Mouse (Mus musculus) limb, embryonic 10.5 days (tissue): ENCODE measurements around the gene Tmem135. TPM values are rescaled to one million over a fixed set of nuclear protein-coding genes. Genes with fewer than 3 reads are reported as not detected.

ENCODE experiments used
- DNase-seq: peaks from one replicate; pipeline ENCODE4 v3.0.0-alpha.2; 2017; ENCODE audit warnings: low spot score
- H3K27ac ChIP-seq: fragments of 300-500 bp; sonication (generic); 2 replicates; pipeline ENCODE4 v1.5.1; 2016; ENCODE audit warnings: mild to moderate bottlenecking
- H3K27me3 ChIP-seq: fragments of 300-500 bp; sonication (generic); 2 replicates; pipeline ENCODE4 v1.6.1; 2016; ENCODE audit warnings: low read depth, mild to moderate bottlenecking; ENCODE audit not compliant: poor library complexity, severe bottlenecking
- H3K36me3 ChIP-seq: fragments of 300-500 bp; sonication (generic); 2 replicates; pipeline ENCODE4 v1.6.1; 2016; ENCODE audit warnings: mild to moderate bottlenecking, moderate library complexity
- H3K4me1 ChIP-seq: fragments of 300-500 bp; sonication (generic); 2 replicates; pipeline ENCODE4 v1.6.1; 2016
- H3K4me3 ChIP-seq: fragments of 300-500 bp; sonication (generic); 2 replicates; pipeline ENCODE4 v1.5.1; 2016; ENCODE audit warnings: mild to moderate bottlenecking, moderate library complexity
- H3K9me3 ChIP-seq: fragments of 300-500 bp; sonication (generic); replicated peaks from 2 replicates; pipeline ENCODE4 v1.6.1; 2016; ENCODE audit warnings: mild to moderate bottlenecking
- WGBS: fragments of 180-500 bp; shearing (Covaris S2); methylation state at CpG from one replicate; pipeline ENCODE4 v1.1.7; 2016; 5-methylcytosine and 5-hydroxymethylcytosine counted together
- polyA plus RNA-seq: library from polyadenylated mRNA; unstranded; fragments of >200 nt; fragmentation: Nextera tagmentation; extraction: Ambion mirVana; gene quantifications from 2 replicates; pipeline ENCODE4 v1.2.1, GENCODE M21; 2016

Gene Tmem135
- polyA plus RNA-seq, 1 experiment from 2014 or later = 16.1 TPM

DNA sequence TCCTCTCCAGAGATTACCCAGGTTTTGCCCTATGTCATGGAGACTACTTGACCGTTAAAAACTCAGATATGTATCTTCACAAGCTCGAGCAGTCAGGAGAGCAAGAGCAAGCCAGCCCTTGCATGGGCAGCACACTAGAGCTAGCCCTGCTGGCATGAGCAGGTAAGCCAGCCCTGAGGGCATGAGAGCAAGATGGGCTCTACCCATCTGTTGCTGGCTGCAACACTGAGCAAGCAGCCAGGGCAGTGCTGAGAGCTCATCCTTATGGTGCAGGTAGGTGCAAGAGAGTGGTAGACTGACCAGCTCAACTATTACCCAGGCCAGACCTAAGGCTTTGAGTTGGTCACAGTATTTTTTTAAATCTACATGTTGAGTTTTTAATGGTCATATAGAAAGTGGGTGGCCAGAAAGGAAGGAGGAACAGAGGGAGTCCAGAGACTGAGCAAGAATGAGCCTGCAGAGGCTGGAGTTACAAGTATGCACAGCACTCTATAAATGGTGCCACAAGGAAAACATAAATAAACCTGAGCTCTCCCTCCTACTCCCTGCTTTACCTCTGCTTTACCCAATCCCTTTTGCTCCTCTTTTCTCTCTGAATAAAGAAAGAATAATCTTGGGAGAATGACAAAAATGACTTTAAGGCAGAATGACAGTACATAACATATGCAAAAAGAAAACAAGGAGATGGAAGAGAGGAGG lies 156.9 kb downstream of the Tmem135 start:
- H3K9me3 ChIP-seq = no peaks in the 10 kb centered on the region
- 94% methylated on average over 2 of the region's 2 CpGs for WGBS
- H3K4me3 ChIP-seq = no peak overlapping the region
- H3K27me3 ChIP-seq = 0 out of 2 replicates have a peak, but pooled peaks cover 8% of the 10 kb centered on the region
- H3K4me1 ChIP-seq = peaks cover 17% of the 10 kb centered on the region
- H3K36me3 ChIP-seq = no peaks in the 10 kb centered on the region
- no peak overlapping the region for H3K27ac ChIP-seq
- no peak for DNase-seq

- 91% methylated on average over 4 of the region's 4 CpGs for WGBS
- H3K4me1 ChIP-seq = peaks cover 13% of the 10 kb centered on the region
- DNase-seq = no peak
- no peak overlapping the region for H3K27ac ChIP-seq
- no peaks in the 10 kb centered on the region for H3K9me3 ChIP-seq
- H3K36me3 ChIP-seq = no peaks in the 10 kb centered on the region
- no peak overlapping the region for H3K4me3 ChIP-seq
- H3K27me3 ChIP-seq = 0 out of 2 replicates have a peak, but pooled peaks cover 8% of the 10 kb centered on the region
Observed at GRCm38 (mm10) chr7:89242565-89242964, 161.5 kb downstream of the Tmem135 start.

DNA sequence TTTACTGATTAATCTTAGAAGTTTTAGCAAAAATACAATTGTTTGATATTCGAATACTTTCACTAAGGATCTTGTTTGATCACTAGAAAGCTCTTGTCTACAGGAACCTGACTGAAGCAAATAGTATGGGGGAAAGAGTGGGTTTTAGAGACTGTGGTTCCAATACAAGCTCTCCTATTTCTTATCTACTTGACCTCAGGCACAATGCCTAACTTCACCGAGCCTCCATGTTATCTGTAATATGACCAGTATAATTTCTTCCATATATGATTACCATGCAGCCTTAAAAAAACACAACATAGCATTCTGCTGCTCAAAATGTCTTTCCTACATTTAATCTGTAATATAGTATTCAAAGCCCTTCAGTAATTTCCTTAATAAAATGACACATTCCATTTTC lies 161.9 kb downstream of the Tmem135 start:
- WGBS = 88% methylated on average over 2 of the region's 2 CpGs
- no peaks in the 10 kb centered on the region for H3K9me3 ChIP-seq
- no peak for DNase-seq

DNA sequence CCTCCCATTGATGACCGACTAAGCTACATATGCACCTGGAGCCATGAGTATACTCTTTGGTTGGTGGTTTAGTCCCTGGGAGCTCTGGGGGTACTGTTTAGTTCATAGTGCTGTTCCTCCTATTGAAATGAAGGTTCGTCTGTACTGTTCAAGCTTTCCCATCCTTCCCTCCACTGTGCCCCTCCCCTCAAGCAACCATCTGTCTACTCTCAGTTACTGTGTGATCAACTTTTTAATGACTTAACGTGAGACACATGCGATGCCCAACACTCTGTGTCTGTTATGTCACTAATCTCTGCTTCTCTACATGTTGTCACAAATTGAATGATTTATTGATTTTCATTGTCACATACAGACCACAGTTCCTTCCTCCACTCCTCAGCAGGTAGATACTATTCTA lies 164.4 kb downstream of the Tmem135 start:
- no peak for DNase-seq
- no peaks in the 10 kb centered on the region for H3K9me3 ChIP-seq
- no peaks in the 10 kb centered on the region for H3K36me3 ChIP-seq
- WGBS = 87% methylated on average over 4 of the region's 4 CpGs
- H3K4me3 ChIP-seq = no peak overlapping the region
- no peaks in the 10 kb centered on the region for H3K27me3 ChIP-seq
- H3K27ac ChIP-seq = no peak overlapping the region
- peaks cover 8% of the 10 kb centered on the region; the same call in 1 of the 2 replicates for H3K4me1 ChIP-seq

More for the DNA sequence above, 161.9 kb downstream of the Tmem135 start:
- Histone ChIP-seq H3K4me1 (peaks cover 8% of the 10 kb centered on the region), H3K27ac (no peak overlapping the region), H3K27me3 (0 out of 2 replicates have a peak, but pooled peaks cover 8% of the 10 kb centered on the region), H3K4me3 (no peak overlapping the region), H3K36me3 (no peaks in the 10 kb centered on the region)

- no peak overlapping the region for H3K27ac ChIP-seq
- H3K4me1 ChIP-seq = peaks cover 8% of the 10 kb centered on the region; the same call in 1 of the 2 replicates
- no peak overlapping the region for H3K4me3 ChIP-seq
- H3K9me3 ChIP-seq = no peaks in the 10 kb centered on the region
- no peak for DNase-seq
- H3K36me3 ChIP-seq = no peaks in the 10 kb centered on the region
- WGBS = 89% methylated on average over 2 of the region's 2 CpGs
- no peaks in the 10 kb centered on the region for H3K27me3 ChIP-seq
Observed at GRCm38 (mm10) chr7:89236592-89236991, 167.4 kb downstream of the Tmem135 start.

DNA sequence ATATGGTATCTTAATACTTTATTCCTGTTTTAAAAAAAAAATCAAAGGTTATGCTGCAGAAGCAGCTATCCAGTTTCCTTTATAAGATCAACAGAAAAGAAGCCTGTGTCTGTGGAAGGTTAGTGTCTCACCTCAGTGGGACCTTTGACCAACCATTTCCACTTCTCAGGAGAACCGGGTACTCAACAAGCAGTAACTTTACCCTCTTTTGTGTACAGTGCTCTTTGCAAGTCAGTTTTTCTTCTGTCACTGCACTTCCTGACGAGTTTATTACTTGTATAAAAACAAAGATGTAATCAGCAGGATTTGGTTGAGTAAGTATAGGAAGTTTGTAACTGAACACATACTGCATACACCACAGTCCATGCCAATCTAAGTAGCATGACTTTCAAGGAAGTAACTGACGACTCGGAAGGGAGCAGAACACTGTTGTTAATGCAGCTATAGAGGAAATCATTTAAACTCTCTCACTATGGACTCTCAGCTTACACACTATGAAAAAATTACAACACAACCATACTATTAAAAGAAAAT lies 168.0 kb downstream of the Tmem135 start:
- Histone ChIP-seq H3K27me3 (no peaks in the 10 kb centered on the region), H3K9me3 (no peaks in the 10 kb centered on the region), H3K4me3 (no peak overlapping the region), H3K36me3 (no peaks in the 10 kb centered on the region), H3K4me1 (peaks cover 8% of the 10 kb centered on the region; the same call in 1 of the 2 replicates), H3K27ac (no peak overlapping the region)
- DNase-seq = no peak
- WGBS = 73% methylated on average over 4 of the region's 4 CpGs

DNA sequence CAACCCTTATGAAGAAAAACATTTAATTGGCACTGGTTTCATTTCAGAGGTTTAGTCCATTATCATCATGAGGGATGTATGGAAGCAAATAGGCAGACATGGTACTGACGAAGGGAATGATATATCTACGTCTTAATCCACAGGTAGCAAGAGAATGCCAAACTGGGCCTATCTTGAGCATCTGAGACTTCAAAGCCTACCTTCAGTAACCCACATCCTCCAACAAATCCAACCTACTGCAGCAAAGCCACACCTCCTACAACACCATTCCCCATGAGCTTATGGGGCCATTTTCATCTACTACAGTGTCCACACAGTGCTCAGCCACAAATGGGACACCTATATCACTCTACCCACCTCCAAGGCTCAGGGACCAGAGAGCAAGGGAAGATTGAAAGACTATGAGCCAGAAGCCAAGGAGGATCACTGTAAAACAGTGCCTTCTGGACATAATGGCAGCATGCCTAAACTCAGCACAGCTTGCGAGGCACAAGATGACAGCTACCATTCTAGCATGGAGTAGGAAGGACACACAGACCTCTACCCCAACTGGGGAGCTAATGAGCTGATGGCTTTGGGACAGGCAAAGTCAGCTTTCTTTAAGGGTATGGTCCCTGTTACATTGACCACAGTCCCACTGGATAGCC lies 171.4 kb downstream of the Tmem135 start:
- H3K4me3 ChIP-seq = no peak overlapping the region
- WGBS = 98% methylated on average over 3 of the region's 3 CpGs
- H3K27ac ChIP-seq = no peak overlapping the region

GRCm38 (mm10) chr7:89231200-89231790 lies 172.7 kb downstream of the Tmem135 start:
- Histone ChIP-seq H3K27me3 (no peaks in the 10 kb centered on the region), H3K4me1 (peaks cover 3% of the 10 kb centered on the region; the same call in 1 of the 2 replicates), H3K36me3 (no peaks in the 10 kb centered on the region), H3K4me3 (no peak overlapping the region), H3K9me3 (no peaks in the 10 kb centered on the region), H3K27ac (no peak overlapping the region)
- WGBS = 95% methylated on average over 3 of the region's 3 CpGs
- DNase-seq = no peak

More for the DNA sequence above, 171.4 kb downstream of the Tmem135 start:
- H3K36me3 ChIP-seq = no peaks in the 10 kb centered on the region
- H3K9me3 ChIP-seq = no peaks in the 10 kb centered on the region
- no peak for DNase-seq
- peaks cover 3% of the 10 kb centered on the region; the same call in 1 of the 2 replicates for H3K4me1 ChIP-seq
- no peaks in the 10 kb centered on the region for H3K27me3 ChIP-seq

- Histone ChIP-seq H3K4me3 (no peak overlapping the region), H3K9me3 (no peaks in the 10 kb centered on the region), H3K4me1 (no peaks in the 10 kb centered on the region), H3K36me3 (no peaks in the 10 kb centered on the region), H3K27me3 (no peaks in the 10 kb centered on the region), H3K27ac (no peak overlapping the region)
- no peak for DNase-seq
- 64% methylated on average over 1 of the region's 1 CpGs for WGBS
Observed at GRCm38 (mm10) chr7:89222609-89223008, 181.4 kb downstream of the Tmem135 start.

DNA sequence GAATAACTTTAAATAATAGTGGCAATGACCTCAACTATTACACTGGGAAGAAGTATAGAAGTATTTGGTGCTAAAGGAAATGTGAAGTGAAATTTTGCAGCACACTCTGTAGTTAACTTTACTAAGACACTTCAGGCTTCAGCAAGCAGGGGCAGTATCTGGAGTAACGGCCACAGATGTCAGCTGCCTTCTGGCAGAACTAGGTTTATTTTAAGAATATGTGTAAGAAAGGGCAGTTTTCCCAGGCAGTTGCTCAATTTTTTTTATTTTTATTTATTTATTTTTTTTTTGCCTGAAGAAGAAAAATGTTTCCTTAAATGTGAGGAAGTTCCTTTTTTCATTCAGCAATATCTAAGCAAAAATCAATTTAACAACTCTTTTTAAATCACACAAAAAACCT lies 187.4 kb downstream of the Tmem135 start:
- Histone ChIP-seq H3K9me3 (no peaks in the 10 kb centered on the region), H3K4me3 (no peak overlapping the region), H3K4me1 (peaks cover 5% of the 10 kb centered on the region; the same call in 1 of the 2 replicates), H3K36me3 (no peaks in the 10 kb centered on the region), H3K27me3 (no peaks in the 10 kb centered on the region), H3K27ac (no peak overlapping the region)
- WGBS = 84% methylated on average over 1 of the region's 1 CpGs
- no peak for DNase-seq

GRCm38 (mm10) chr7:89216118-89216517 lies 187.9 kb downstream of the Tmem135 start:
- Histone ChIP-seq H3K27me3 (no peaks in the 10 kb centered on the region), H3K27ac (no peak overlapping the region), H3K4me3 (no peak overlapping the region), H3K36me3 (no peaks in the 10 kb centered on the region), H3K4me1 (peaks cover 5% of the 10 kb centered on the region; the same call in 1 of the 2 replicates), H3K9me3 (no peaks in the 10 kb centered on the region)
- no peak for DNase-seq
- 92% methylated on average over 2 of the region's 2 CpGs for WGBS

DNA sequence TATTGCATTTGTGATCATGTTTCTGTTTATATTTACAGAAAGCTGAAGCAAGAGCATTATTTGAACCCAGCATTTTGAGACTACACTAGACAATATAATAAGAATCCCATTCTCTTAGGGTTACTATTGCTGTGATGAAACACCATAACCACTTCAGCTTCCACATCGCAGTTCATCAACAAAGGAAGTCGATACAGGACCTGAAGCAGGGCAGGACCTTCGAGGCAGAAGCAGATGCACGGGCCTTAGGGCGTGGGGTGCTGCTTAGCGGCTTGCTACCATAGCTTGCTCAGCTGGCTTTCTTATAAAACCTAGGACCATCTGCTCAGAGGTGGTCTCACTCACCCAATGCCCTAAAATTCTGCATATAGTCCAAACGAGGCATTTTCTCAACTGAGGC lies 188.3 kb downstream of the Tmem135 start:
- Histone ChIP-seq H3K27ac (no peak overlapping the region), H3K4me3 (no peak overlapping the region), H3K36me3 (no peaks in the 10 kb centered on the region), H3K4me1 (peaks cover 5% of the 10 kb centered on the region), H3K9me3 (no peaks in the 10 kb centered on the region), H3K27me3 (no peaks in the 10 kb centered on the region)
- DNase-seq = no peak
- 70% methylated on average over 7 of the region's 7 CpGs for WGBS

GRCm38 (mm10) chr7:89210506-89210905 lies 193.5 kb downstream of the Tmem135 start:
- peak; percentile 32 for DNase-seq
- Histone ChIP-seq H3K27me3 (no peaks in the 10 kb centered on the region), H3K4me3 (no peak overlapping the region), H3K27ac (no peak overlapping the region), H3K36me3 (no peaks in the 10 kb centered on the region), H3K9me3 (no peaks in the 10 kb centered on the region), H3K4me1 (peaks cover 6% of the 10 kb centered on the region)
- 39% methylated on average over 6 of the region's 6 CpGs for WGBS
